Mouse (Mus musculus) CD4-positive, CD25-positive, alpha-beta regulatory T cell, adult 2 months (primary cell): ENCODE measurements around the gene Coro1b.
A peak's percentile ranks its signal among the peaks of the same experiment; 100 is the strongest.

Experiments
- DNase-seq: peaks from one replicate; pipeline ENCODE4 v3.0.0-alpha.2; 2012; ENCODE audit warnings: low read depth, low spot score

The Coro1b gene

DNA sequence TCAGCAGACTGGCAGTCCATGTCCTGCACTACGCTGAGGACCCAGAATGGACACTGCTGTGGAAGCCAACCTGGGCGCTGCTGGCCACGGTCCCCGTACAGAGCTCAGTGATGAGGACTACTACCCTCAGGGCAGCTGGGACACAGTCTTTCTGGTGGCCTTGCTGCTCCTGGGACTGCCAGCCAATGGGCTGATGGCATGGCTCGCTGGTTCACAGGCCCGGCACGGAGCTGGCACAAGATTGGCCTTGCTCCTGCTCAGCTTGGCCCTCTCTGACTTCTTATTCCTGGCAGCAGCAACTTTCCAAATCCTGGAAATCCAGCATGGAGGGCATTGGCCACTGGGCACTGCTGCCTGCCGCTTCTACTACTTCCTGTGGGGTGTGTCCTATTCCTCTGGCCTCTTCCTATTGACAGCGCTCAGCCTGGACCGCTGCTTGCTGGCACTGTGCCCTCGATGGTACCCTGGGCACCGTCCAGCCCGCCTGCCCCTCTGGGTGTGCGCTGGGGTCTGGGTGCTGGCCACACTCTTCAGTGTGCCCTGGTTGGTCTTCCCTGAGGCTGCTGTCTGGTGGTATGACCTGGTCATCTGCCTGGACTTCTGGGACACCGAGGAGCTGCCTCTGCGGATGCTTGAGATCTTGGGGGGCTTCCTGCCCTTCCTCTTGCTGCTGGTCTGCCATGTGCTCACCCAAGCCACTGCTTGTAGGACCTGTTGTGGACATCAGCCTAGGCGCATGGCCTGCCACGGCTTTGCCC, 5.8 kb upstream of the Coro1b start:
- no peak for DNase-seq

DNA sequence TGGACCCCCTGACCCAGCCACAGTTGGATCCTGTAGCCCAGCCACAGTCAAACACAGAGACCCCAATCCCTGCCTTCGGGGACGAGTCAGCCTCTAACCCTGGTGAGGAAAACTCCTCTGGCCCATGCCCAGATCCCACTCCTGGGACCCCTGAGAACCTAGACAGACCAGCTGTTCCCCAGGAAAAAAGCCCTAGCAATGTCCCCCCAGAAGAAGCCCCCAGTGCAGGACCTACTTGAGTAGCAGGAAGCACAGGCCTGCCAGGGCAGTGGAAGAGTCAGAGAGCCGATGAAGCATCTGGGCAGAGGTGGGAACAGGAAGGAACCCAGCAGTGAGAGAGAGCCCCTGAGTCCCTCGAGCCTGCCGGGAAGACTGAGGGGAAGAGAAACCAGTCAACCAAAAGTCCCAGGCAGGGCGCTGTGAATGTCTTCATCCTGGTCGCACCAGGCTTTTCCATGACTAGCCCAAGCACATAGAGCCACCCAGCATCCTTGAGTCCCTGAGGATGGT, 4.6 kb upstream of the Coro1b start, which contains the start of gene Cabp4:
Gene Cabp4 (minus strand): TSS at position 275 of the 510 bp plus-strand sequence.
- DNase-seq = no peak

DNA sequence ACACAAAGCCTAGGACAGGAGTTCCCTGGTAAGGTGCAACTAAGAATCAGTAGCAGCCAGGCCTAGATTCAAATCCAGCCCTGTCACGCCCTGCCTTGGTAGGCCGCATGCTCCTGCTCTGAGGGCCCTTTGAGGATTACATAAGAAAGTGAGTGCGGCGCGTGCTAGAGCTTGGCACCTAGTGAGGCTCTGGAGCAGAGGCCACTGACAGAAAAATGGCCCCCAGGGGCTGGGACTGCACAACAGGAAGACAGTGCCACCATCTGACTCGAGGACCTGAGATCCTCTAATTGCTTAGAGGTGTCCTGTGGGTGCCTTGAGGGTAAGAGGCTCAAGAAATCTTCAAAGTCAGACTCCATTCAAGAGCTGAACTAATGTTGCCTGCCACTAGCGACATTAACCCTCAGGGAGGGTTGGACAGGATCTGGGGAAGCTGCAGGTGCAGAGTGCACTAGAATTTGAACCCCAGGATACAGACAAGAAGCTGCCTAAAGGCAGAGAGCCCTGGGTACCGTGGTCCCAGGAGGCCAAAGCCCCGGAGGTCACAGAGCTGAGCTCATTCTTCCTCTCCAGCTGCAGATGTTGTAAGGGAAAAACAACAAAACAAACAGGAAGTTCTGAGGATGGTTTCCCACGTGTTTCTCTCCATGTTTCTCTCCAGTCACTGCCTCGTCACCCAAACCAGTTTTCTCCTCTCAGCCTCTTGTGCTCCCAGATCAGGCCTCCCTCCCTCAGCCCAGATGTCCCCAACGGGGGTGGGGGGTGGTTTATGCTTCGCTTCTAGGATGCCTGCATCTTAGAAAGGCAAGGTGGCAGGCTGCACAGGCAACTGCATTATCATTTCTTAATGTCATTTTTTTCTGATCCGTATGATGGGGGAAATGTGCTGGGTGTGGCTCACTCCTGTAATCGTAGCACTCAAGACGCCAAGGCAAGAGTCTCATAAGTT, 3.6 kb upstream of the Coro1b start:
- peak; percentile 29 for DNase-seq

DNA sequence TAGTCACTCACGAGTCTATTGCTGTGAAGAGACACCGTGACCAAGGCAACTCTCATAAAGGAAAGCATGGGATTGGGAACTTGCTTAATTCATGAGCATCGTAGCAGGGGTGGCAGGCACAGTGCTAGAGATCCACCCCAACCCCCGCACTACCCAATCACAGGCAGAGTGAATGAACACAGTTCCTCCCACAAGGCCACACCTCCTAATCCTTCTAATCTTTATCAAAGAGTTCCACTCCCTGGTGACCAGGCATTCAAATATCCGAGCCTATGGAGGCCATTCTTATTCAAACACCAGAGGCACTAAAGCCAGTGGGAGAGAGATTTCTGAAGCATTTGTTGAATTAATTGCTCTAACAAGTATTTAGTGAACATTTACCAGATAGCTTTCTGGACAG, 2.5 kb upstream of the Coro1b start:
- no peak for DNase-seq

DNA sequence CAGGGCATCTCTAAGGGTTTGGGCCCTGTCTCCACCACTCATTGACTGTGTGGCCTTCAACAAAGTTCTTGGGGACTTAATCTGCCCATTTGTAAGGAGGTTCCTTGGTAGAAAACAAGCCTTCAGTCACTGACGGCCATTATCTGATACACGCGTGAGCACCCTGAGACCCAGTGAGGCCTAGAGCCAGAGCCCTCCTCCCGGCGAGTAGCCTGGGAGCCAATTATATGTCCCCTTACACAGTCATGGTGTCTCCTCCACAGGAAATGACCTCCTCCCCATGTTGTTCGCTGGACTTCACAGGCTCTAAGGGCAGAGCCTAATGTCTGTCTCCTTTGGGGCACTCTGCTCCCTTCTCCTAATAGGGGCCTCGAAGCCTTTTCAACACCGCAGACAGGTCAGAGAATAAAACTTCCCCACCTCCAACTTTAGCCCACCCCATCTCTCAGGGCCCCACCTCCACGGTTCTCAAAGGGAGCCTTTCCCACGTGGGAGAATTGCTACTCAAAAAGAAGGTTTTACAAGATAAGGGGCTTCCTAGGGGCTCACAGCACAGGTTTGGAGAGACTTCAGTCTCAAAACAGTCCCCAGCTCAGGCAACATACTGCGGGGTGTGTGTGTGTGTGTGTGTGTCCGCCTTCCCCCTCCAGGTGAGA, 1.9 kb upstream of the Coro1b start:
- no peak for DNase-seq

DNA sequence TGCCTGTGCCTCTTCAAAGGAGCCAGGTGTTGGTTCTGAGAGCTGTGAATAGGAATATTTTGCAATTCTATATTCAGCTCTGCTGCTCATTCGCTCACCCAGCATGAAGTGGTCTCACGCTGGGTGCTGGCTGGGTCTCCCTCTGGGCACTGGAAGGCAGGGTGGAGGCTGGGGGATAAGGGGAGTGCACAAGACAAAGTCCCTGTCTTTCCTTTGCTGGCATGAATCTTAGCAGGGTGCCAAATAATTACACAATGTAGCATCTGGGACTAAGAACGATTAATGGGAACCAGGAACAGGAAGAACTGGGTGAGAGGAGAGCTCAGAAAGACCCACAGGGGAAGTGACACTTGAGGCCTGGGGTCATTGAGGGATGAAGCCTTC, 1.4 kb upstream of the Coro1b start:
- DNase-seq = no peak

DNA sequence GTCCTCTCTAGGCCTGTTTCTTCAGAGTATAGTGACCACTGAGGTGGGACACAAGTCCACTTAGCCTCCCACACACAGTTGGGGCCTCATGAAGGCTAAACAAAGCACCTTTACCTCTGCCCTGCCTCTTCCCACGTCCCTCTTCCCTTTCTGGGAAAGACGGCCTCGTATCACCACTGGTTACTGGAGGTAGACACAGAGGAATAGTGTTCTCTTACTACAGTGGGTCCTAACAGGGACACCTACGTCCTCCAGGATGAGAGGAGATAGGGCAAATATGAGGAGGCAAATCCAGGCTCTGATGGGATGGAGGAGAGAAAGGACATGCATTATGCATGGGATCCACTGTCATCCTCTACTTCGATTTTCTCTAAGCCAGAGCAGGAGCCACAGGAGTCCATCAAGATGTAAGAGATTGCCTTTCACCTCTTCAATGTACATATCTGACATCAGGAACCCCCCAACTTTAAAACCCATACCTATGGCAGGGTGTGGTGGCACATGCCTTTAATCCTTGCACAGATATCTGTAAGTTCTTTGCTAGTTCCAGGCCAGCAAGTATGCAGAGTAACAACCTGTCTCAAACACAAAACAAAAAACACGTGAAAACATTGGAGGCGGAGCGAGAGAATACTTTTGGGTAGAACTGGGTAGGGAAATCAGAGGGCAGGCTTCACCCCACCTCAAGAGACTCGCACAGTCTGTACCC, 483 bp upstream of the Coro1b start:
- DNase-seq = no peak

DNA sequence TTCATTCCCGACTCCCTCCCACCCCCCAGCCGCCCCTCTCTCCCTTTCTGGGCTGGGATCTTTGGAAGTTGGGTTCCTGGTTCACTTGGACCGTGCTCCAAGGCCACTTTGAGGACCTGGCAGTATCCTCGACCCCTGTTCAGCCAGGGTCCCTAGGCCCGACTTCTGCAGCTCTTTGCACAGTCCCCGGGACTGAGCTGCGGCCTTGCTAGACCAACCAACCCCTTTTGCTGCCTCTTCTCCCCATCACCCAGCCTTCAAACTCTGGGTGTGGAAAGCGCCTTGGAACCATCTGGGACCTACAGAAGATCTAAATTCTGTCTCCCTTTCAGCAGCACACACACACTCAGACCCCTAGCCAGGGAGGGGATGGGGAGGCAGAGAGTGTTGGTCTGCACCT, 400 bp downstream of the Coro1b start:
- DNase-seq = no peak

DNA sequence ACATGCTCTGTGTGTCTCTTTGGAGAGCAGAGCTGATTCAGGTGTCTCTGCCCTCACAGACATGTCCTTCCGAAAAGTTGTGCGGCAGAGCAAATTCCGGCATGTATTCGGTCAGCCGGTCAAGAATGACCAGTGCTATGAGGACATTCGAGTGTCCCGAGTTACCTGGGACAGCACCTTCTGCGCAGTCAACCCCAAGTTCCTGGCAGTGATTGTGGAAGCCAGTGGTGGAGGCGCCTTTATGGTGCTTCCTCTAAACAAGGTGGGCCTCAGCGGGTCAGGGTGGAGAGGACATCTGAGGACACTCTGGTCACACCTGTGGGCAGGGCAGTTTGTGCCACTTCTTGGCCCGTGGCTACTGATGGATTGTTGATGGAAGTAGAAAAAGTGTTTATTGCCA, 864 bp downstream of the Coro1b start:
- DNase-seq = no peak

DNA sequence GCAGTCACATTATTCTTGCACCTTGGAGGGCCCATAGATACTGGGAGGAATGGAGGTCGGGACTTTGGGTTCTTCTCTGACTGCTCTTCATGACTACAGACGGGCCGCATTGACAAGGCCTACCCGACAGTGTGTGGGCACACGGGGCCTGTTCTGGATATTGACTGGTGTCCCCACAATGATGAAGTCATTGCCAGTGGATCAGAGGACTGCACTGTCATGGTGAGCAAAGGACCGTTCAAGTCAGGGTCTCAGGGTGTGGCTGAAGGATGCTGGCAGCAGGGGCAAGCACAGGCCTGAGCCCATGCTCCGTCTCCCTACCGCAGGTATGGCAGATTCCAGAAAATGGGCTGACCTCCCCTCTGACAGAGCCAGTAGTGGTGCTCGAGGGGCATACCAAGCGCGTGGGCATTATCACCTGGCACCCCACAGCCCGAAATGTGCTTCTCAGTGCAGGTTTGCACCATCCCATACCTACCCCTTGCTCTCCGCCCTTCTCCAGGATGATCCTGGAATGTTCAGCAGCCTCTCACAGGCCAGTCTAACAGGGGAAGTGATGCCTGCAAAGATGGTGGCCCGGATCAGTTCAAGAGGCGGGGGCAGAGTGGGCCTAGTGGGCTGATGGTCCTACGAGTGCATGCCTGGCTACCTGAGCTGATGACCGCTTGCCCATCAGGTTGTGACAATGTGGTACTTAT, 1.5 kb downstream of the Coro1b start:
- no peak for DNase-seq

DNA sequence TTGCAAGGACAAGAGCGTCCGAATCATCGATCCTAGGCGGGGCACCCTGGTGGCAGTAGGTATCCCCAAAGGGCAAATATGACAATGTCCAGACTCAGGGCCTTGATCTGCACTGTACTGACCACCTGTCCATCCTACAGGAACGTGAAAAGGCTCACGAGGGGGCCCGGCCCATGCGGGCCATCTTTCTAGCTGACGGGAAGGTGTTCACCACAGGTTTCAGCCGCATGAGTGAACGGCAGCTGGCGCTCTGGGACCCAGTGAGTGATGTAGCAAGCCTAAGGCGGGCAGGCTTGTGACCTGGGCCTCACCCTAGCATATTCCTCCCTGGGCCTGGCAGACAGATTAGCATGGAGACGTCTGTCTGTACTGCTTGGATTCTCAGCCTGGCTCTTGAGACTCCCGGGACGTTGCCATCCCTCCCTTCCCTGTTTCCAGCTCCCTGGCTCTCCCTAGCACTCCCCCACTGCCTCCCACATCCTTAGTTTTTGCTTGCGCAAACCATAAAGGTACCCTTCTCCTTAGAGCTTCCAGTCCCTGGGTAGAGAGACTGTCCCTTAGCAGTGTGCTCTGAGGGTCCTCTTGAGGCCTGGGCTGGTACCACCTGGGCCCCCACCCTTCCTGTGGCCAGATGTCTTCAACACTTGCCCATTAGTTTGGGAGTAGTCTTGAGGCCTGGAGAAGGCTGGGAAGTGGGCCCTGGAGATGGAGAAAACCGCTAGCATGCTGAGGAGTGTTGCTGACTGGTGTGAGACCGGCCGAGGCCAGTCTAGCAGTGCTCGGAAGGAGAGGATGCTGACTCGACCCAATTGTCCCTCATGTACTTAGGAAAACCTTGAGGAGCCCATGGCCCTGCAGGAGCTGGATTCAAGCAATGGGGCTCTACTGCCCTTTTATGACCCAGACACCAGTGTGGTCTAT, 2.4 kb downstream of the Coro1b start:
- no peak for DNase-seq

DNA sequence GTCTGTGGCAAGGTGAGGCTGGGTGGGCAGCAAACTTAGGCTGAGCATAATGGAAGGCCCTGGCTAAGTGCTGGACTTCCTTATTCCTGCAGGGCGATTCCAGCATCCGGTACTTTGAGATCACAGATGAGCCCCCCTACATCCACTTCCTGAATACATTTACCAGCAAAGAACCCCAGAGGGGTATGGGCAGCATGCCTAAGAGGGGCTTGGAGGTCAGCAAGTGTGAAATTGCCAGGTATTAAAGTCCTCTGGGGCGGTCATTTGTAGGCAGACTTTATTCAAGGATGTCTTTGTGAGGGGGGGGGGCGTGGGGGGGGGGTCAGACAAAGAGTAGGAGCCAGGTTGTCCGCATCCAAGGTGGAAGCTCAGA, 3.1 kb downstream of the Coro1b start:
- no peak for DNase-seq

DNA sequence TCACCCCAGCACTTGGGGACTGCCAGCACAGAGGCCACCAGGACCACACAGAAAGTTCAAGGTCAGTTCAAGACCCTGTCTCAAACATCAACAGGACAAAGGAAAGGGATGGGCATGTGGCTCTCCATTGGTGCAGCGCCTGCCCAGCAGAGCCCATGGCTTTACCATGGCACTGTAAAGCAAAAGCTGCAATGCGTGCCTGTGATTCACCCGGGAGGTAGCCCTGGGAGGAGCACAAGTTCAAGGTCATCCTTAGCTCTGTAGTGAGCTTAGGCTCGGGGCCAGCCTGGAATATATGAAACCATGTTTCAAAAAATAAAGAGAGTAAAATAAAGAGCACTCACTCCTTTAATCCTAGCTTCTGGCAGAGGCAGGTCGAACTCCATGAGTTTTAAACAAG, 3.5 kb downstream of the Coro1b start:
- DNase-seq = no peak

DNA sequence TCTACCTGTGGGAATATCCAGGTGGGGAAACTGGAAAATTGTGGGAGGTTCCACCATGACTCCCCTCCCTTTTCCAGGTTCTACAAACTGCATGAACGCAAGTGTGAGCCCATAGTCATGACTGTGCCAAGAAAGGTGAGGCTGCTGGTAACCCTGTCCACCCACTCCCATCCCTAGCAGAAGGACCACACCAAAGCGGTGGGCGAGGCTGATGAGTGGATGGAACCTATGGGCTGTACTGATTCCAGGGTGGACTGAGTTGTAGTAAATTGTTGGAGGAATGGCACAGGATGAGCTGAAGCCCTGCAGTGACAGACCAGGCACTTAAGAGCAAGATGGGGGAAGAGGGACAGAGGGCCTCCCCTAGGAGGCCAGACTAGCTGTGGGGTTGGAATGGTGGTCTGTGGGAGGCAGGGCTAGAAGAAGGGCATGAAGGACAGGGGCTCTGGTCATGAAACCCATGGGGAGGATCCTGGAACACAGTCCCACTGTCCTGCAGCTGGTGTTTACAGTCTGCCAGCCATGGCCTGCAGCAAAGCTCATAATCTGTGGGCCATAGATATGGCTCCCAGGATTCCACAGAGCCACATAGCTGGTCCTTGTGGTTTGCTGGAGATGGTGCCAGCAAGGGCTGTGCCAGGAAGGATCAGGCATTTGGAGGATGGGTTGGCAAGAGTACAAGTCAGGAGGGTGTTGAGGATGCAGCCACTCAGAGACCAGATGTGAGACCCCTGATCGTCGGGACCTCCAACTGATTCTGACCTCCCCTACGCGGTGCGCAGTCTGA, 4.2 kb downstream of the Coro1b start:
- no peak for DNase-seq

DNA sequence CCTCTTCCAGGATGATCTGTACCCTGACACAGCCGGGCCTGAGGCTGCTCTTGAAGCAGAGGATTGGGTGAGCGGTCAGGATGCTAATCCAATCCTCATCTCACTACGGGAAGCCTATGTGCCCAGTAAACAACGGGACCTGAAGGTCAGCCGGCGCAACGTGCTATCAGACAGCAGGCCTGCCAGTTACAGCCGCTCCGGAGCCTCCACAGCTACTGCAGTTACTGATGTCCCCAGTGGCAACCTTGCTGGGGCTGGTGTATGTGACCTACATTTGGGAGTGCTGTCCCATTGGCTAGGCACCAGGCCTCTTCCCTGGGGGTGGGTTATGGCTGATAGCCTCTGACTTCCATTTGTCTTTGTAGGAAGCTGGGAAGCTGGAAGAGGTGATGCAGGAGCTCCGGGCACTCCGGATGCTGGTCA, 4.8 kb downstream of the Coro1b start, which contains the start of gene Ptprcap:
Gene Ptprcap (plus strand): TSS at position 373 of the 423 bp plus-strand sequence.
- no peak for DNase-seq

DNA sequence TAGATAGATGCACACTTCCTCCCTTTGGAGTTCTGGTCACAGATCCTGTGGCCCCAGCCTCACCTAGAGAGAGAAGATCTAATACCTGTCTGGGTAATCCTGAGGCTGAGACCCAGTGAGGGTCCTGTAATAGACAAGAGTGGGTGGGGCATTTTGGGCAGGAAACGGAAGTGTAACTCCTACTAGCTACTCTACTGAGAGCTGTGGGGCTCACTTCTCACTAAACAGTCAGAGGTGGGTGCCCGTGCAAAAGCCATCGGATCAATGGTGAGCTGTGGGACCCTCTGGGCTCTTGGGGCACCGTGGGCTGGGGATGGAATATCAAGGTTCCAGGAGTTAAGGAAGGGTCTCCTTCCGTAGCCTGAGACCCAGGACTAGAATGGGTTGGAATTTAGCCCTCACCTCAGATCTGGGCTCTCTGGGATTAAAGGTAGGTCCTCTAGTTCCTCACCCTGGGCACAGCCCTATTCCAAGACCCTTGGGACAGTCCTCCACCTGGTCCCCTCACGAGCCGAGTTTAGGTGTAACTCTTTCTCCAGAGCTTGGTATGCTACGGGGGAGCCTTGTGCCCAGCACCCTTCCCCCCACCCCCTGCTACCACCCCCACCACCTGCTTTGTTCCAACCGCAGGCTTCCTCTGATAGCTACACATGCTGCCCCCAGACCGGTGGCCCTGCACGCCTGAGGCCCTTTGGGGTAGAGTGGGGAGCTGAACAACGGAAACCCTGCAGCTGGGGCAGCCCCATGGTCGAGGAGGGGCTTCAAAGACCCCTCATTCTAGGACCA, 6.2 kb downstream of the Coro1b start:
- peak; percentile 73 for DNase-seq

DNA sequence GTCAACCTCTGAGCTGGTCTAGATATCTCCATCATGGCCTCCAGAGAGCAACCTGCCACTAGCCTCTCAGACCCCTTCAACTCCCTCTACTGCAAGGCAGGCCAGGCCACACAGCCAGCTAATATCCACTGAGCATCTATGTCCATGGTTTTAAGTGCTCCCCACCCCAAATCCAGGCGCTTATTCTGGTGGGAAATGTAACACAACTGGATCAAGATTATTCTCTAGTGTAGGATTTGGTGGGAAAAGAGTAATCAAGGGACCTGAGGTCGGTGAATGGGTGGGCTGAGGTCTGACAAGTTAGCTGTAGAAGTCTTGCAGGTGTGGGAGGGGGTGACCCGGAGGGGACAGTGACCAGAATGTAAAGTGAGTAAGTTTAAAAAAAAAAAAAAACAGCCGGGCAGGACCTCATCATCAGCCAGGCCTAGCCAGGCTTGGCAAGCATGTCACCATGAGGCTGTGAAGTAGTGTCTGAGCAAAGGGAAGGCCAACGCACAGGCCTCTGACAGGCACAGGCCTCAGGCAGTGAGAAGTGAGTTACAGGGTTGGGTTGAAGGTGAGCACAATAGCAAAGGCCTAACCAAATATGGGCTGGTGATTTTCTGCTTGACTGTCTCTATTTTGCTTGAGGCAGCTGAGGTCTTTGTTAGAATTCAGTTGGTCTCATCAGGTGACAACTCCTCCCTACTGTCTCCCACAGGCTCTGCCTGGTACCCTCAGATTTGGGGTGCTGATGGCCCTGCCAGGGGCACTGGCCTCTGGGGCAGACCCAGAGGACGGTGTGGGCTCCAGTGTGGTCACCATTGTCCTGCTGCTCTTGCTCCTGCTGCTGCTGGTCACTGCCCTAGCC, 7.0 kb downstream of the Coro1b start:
- peak; percentile 55 for DNase-seq
